Mouse (Mus musculus): ENCODE results near the gene Hoxb2. TPM values are rescaled to one million over a fixed set of nuclear protein-coding genes. Genes with fewer than 3 reads are reported as not detected.

The Hoxb2 gene
- polyA plus RNA-seq, 1 experiment, result 22.8 TPM

DNA sequence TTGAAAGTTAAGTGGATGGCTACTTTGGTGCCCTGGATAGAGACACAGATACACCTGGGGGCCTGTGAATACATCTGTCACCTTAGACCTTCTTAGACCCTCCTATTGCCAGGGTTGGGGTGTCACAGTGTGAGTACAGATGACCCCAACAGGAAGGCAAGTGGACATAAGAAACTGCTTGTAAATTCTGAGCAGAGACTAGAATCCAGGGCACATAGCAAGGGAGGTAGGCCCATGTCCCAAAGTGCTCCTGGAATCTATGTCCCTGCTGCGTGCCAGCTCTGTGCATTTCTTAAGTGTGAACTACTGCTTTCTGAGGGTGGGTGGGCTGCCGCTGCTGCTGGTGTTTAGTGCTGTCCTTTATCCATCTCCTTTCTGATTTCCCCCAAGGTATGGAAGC is 466 bp downstream of the Hoxb2 start:
- WGBS, result 67% methylated on average over 2 of the region's 2 CpGs
- DNase-seq, result peak; percentile 27

DNA sequence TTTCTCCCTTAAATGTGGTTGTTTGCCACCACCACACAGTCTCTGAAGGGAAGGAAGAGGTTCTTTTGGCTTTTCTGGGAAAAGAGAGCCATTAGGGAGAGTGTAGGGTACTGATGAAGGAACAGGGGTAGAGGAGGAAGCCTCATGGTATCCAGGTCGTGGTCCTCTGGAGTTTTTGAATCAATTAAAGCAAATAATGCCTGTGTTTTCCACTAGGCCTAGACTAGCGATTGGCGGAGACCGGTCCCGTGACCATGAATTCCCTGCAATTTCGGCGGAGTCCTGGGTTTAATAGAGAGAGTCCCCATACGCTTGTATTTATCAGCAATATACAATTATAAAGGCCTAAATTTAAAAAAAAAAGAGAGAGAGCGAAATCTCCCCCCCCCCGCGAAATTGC is 987 bp downstream of the Hoxb2 start:
- H3K27ac ChIP-seq (ENCODE audit: insufficient read depth, low read depth, low read length), result peak overlapping the region; percentile 88
- DNase-seq, result peak; percentile 77
- TF ChIP-seq POLR2A (IDR thresholded peaks at IDR 0.05; ENCODE audit: low read depth, low read length) (no peak), CTCF (conservative IDR thresholded peaks at IDR 0.05; ENCODE audit: insufficient read depth, insufficient read length, low read depth, low read length) (no peak)
- 11% methylated on average over 11 of the region's 11 CpGs for WGBS
- H3K27me3 ChIP-seq (replicated peaks; ENCODE audit: control insufficient read depth, insufficient read depth, low read length), result no peaks in the 10 kb centered on the region
- no peaks in the 10 kb centered on the region for H3K36me3 ChIP-seq (ENCODE audit: control insufficient read depth, insufficient read depth, low read length)
- H3K4me1 ChIP-seq (ENCODE audit: control insufficient read depth, insufficient read depth, low read length), result peaks cover 21% of the 10 kb centered on the region
- peak overlapping the region; percentile 97; the same call in 1 of the 2 replicates for H3K4me3 ChIP-seq (ENCODE audit: insufficient read depth, low read depth, low read length)

More for the DNA sequence above, 466 bp downstream of the Hoxb2 start:
- Histone ChIP-seq H3K36me3 (ENCODE audit: control insufficient read depth, insufficient read depth, low read length) (no peaks in the 10 kb centered on the region), H3K27me3 (replicated peaks; ENCODE audit: control insufficient read depth, insufficient read depth, low read length) (no peaks in the 10 kb centered on the region), H3K4me3 (ENCODE audit: insufficient read depth, low read depth, low read length) (no peak overlapping the region), H3K27ac (ENCODE audit: insufficient read depth, low read depth, low read length) (peak overlapping the region; percentile 88), H3K4me1 (ENCODE audit: control insufficient read depth, insufficient read depth, low read length) (peaks cover 21% of the 10 kb centered on the region)
- TF ChIP-seq CTCF (conservative IDR thresholded peaks at IDR 0.05; ENCODE audit: insufficient read depth, insufficient read length, low read depth, low read length) (no peak), POLR2A (IDR thresholded peaks at IDR 0.05; ENCODE audit: low read depth, low read length) (no peak)

DNA sequence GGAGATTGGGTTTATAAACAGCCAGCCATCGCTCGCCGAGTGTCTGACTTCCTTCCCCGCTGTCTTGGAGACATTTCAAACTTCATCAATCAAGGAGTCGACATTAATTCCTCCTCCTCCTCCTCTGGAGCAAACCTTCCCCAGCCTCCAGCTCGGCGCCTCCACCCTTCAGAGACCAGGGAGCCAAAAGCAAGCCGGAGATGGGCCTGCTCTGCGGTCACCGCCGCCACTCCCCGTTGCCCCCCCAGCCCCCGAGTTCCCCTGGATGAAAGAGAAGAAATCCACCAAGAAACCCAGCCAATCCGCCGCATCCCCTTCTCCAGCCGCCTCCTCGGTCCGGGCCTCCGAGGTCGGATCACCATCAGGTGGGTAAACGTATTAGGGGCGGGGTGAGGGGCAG is 1.5 kb downstream of the Hoxb2 start:
- DNase-seq, result peak; percentile 91
- H3K27me3 ChIP-seq (replicated peaks; ENCODE audit: control insufficient read depth, insufficient read depth, low read length), result no peaks in the 10 kb centered on the region
- H3K4me1 ChIP-seq (ENCODE audit: control insufficient read depth, insufficient read depth, low read length), result peaks cover 21% of the 10 kb centered on the region
- no peaks in the 10 kb centered on the region for H3K36me3 ChIP-seq (ENCODE audit: control insufficient read depth, insufficient read depth, low read length)
- 2% methylated on average over 22 of the region's 22 CpGs for WGBS
- peak overlapping the region; percentile 97 for H3K4me3 ChIP-seq (ENCODE audit: insufficient read depth, low read depth, low read length)
- H3K27ac ChIP-seq (ENCODE audit: insufficient read depth, low read depth, low read length), result peak overlapping the region; percentile 72
- TF ChIP-seq POLR2A (IDR thresholded peaks at IDR 0.05; ENCODE audit: low read depth, low read length) (peak; percentile 47), CTCF (conservative IDR thresholded peaks at IDR 0.05; ENCODE audit: insufficient read depth, insufficient read length, low read depth, low read length) (no peak)

GRCm38 (mm10) chr11:96352691-96353521 is 2.6 kb downstream of the Hoxb2 start:
- DNase-seq, result peak; percentile 89
- TF ChIP-seq POLR2A (IDR thresholded peaks at IDR 0.05; ENCODE audit: low read depth, low read length) (peak; percentile 18), CTCF (conservative IDR thresholded peaks at IDR 0.05; ENCODE audit: insufficient read depth, insufficient read length, low read depth, low read length) (no peak)
- WGBS, result under 1% methylated on average over 75 of the region's 75 CpGs
- peak overlapping the region; percentile 72 for H3K27ac ChIP-seq (ENCODE audit: insufficient read depth, low read depth, low read length)
- peaks cover 16% of the 10 kb centered on the region for H3K4me1 ChIP-seq (ENCODE audit: control insufficient read depth, insufficient read depth, low read length)
- H3K36me3 ChIP-seq (ENCODE audit: control insufficient read depth, insufficient read depth, low read length), result no peaks in the 10 kb centered on the region
- H3K27me3 ChIP-seq (replicated peaks; ENCODE audit: control insufficient read depth, insufficient read depth, low read length), result no peaks in the 10 kb centered on the region
- peak overlapping the region; percentile 97 for H3K4me3 ChIP-seq (ENCODE audit: insufficient read depth, low read depth, low read length)

DNA sequence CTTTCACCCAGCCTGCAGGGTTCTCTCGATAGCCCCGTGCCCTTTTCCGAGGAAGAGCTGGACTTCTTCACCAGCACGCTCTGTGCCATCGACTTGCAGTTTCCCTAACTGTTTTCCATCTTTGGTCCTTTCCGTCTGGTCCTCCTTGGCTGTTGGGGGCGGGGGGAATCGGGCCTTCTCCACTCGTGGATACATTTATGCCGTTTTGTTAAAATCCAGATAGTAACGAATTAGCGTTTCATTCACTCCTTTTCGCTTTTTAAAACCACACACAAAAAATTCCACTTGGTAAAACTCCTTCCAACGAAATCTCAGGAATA is 3.2 kb downstream of the Hoxb2 start:
- Histone ChIP-seq H3K27ac (ENCODE audit: insufficient read depth, low read depth, low read length) (peak overlapping the region; percentile 72), H3K4me1 (ENCODE audit: control insufficient read depth, insufficient read depth, low read length) (peaks cover 11% of the 10 kb centered on the region; the same call in 1 of the 2 replicates), H3K27me3 (replicated peaks; ENCODE audit: control insufficient read depth, insufficient read depth, low read length) (no peaks in the 10 kb centered on the region), H3K36me3 (ENCODE audit: control insufficient read depth, insufficient read depth, low read length) (no peaks in the 10 kb centered on the region), H3K4me3 (ENCODE audit: insufficient read depth, low read depth, low read length) (peak overlapping the region; percentile 97)
- DNase-seq, result peak; percentile 67
- no peak for TF ChIP-seq POLR2A (IDR thresholded peaks at IDR 0.05; ENCODE audit: low read depth, low read length)
- TF ChIP-seq CTCF (conservative IDR thresholded peaks at IDR 0.05; ENCODE audit: insufficient read depth, insufficient read length, low read depth, low read length), result no peak
- WGBS, result 4% methylated on average over 14 of the region's 14 CpGs

DNA sequence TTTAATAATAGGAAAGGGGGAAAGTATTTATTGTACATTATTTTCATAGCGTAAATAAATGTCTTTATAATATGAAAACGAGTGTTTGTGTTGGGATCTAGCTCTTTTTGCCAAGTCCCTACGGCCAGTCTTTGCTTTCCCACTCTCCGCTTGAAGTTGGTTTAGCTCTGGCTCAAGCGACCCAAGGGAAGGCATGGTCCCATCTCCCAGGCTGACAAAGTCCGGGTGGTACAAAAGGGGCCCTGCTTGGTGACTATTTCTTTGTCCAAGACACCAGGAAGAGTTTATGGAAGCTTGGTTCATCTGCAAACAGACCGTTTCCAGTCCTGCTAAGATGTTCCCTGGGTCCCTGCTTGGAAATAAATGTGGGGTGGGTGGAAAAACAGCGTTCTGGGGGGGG is 3.6 kb downstream of the Hoxb2 start:
- peak overlapping the region; percentile 95 for H3K27ac ChIP-seq (ENCODE audit: insufficient read depth, low read depth, low read length)

DNA sequence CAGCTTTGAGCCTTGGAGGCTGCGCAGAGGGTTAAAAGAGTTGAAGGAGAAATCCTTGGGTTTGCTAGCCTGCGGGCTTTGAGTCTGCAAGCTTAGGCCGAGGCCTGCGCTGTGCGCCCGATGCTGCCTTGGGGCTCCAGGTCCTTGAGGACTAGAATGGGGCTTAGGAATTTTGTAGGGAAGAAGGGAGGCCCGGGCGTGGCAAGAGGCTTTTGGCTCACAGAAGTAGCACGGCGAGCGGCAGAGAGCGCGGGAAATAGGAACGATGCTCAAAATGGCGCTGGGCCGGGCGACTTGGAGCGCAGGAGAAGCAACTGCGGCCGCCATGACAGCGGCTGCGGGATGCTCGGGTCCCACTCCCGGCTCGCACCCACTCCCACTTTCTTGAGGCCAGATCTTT is 4.1 kb downstream of the Hoxb2 start:
- Histone ChIP-seq H3K4me1 (ENCODE audit: control insufficient read depth, insufficient read depth, low read length) (peaks cover 8% of the 10 kb centered on the region; the same call in 1 of the 2 replicates), H3K4me3 (ENCODE audit: insufficient read depth, low read depth, low read length) (peak overlapping the region; percentile 56), H3K27me3 (replicated peaks; ENCODE audit: control insufficient read depth, insufficient read depth, low read length) (no peaks in the 10 kb centered on the region), H3K27ac (ENCODE audit: insufficient read depth, low read depth, low read length) (peak overlapping the region; percentile 95), H3K36me3 (ENCODE audit: control insufficient read depth, insufficient read depth, low read length) (no peaks in the 10 kb centered on the region)
- TF ChIP-seq POLR2A (IDR thresholded peaks at IDR 0.05; ENCODE audit: low read depth, low read length) (no peak), CTCF (conservative IDR thresholded peaks at IDR 0.05; ENCODE audit: insufficient read depth, insufficient read length, low read depth, low read length) (no peak)
- WGBS, result 6% methylated on average over 25 of the region's 25 CpGs
- DNase-seq, result peak; percentile 72

More for the DNA sequence above, 3.6 kb downstream of the Hoxb2 start:
- peak; percentile 55 for DNase-seq
- Histone ChIP-seq H3K4me3 (ENCODE audit: insufficient read depth, low read depth, low read length) (peak overlapping the region; percentile 56), H3K4me1 (ENCODE audit: control insufficient read depth, insufficient read depth, low read length) (peaks cover 8% of the 10 kb centered on the region; the same call in 1 of the 2 replicates), H3K36me3 (ENCODE audit: control insufficient read depth, insufficient read depth, low read length) (no peaks in the 10 kb centered on the region), H3K27me3 (replicated peaks; ENCODE audit: control insufficient read depth, insufficient read depth, low read length) (no peaks in the 10 kb centered on the region)
- WGBS, result 11% methylated on average over 8 of the region's 8 CpGs
- TF ChIP-seq CTCF (conservative IDR thresholded peaks at IDR 0.05; ENCODE audit: insufficient read depth, insufficient read length, low read depth, low read length) (no peak), POLR2A (IDR thresholded peaks at IDR 0.05; ENCODE audit: low read depth, low read length) (no peak)

All from kidney, adult 2 months (tissue).